Mouse (Mus musculus) frontal cortex, postnatal 25 days (tissue): Measurements from ENCODE around the gene Mier1.
"Not testable (repeated sequence)": the region's sequence is repeated elsewhere in the genome, so short reads cannot be mapped to it uniquely, and the experiment has no call there.

Source experiments
- DNase-seq, 2 experiments: peaks; one replicate each; pipeline ENCODE4 v3.0.0; 2022; ENCODE audit warnings: low spot score in 2 of 2

The Mier1 gene

DNA sequence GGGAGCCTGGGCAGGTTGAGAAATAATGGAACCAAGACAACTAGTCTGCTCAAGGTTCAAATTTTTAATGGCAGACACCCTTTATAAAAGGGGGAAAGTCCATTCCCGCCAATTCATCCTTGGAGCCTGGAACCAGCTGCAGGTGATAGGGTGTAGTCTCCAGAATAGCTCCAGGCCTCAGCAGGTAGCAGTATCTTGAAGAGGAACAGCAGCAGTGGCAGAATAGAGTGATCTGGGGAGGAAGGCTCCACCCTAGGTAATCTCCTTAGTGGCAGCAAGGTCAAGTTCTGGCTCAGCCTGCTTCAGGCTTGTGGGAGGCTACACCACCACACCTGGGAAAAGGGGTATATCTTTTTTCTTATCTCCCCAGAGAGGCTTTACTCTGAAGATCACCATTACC, 52.0 kb downstream of the Mier1 start:
- not testable (repeated sequence) for DNase-seq

DNA sequence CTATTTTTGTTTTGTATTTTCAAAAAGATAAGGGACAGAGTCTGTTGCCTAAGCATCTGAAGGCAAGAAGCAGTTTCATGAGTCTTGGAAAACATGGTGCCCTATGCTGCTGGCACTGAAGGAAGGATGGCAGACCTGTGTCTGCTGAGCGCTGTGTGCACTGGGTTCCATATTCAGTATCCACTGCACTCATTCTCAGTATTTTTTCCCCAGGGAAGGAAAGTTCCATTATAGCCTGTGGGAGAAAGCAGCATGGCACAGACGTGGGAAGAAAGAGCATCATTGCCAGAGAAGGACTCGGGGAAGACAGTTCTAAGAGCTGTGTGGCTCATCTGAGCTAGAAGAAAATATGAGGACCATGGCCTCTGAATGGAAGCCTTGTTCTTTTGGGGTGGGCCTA, 57.1 kb downstream of the Mier1 start:
- DNase-seq = no peak

DNA sequence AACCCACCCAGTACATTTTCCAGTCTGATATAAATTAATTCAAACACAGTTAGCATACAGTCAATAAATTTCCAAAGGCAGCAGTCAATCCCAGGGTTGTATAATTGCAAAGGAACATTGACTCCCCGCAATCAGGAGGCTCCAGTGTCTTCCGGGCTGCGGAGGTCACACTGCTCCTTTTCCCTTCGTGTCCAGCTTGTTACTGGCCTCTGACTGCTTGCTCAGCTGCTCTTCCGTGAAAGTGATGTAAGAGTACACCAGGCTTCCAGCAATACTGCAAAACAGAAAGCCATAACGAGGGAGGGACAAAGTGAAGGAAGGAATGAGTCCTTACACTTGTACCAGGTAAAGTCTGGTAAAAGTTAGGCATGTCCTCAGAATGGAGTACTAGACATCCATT, 59.3 kb downstream of the Mier1 start:
- DNase-seq = no peak

DNA sequence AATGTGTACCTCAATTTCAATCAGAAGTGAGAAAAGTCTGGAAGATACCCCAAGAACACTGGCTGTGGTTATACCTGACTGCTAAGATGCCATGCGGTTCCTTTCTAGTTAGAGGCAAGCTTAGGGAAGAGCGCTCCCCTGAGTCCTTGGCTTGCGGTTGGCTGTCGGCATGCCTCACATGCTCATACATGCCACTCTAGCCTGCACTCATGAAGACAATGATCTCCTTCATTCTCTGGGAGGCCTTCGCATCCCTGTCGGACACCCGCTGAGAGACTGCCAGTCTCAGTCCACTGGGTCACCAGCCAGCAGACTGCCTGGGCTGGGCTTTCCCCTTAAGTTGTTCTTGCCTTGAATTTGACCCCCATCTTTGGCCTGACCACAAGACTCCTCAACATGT, 59.8 kb downstream of the Mier1 start:
- no peak for DNase-seq

DNA sequence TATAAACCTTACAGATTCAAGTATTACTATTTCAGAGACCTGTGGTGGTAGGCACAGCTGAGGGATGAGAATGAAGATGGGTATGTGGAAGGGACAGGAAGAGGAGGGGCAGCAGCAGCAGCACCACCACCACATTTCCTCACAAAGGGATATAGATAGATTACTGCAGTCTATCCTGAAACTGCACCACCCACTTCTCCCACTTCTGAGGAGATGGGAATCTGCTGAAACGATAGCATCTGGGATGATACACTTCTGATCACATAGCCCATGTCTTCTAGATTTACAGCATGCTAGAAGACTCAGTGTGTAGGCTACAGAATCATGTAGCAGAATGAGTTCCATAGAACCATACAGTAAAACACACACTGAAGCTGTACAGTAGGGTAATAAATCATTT, 63.5 kb downstream of the Mier1 start:
- DNase-seq = no peak

DNA sequence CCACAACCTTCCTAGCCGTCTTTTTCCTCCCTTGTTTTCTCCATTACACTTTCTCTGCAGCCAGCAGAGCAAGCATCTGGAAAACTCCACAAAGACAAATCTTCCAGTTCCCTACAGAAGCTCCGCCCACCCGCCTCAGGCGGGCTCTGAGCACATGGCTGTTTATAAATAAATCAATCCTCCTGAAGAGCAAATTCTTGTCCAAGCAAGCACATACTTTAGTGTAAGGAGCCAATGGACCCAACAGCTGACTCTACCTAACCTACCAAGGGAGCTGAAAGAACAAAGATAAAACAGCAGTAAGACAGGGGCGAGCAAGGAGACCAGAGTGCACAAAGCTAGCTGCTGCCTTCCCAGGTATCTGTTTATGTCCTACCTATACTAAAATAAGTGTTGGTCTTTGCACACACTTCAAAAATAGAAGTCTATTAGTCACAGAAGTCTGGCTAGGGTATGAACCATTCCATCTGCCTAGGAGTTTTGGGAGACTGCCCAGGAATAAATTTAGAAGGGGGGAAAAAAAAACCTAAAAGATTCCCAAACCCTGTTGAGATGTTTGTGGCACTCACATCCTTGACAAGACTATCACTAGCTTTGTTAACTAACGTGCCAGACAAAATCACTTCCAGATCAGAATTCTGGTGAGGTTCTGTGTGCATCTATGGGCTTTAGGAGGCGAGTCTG, 64.6 kb downstream of the Mier1 start:
- peak; percentile 17 to 19 for DNase-seq

DNA sequence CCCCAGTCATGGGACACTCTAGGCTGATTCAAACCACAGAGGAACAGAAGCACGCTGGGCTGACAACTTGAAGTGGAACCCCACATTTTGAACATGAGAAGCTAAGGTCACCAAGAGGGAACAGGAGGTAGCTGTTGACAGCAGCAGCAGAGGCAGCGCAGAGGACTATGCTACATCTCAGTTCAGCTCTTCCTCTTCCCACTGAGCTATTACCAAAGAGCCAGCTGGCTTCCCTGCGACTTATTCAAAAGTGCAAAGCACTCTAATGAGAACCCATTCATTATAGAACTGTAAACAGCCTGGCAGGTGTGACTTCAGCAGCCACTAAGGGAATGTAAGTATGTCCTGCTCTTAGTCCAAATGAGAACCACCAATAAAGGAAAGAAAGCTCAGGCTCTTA, 65.4 kb downstream of the Mier1 start:
- DNase-seq = no peak

DNA sequence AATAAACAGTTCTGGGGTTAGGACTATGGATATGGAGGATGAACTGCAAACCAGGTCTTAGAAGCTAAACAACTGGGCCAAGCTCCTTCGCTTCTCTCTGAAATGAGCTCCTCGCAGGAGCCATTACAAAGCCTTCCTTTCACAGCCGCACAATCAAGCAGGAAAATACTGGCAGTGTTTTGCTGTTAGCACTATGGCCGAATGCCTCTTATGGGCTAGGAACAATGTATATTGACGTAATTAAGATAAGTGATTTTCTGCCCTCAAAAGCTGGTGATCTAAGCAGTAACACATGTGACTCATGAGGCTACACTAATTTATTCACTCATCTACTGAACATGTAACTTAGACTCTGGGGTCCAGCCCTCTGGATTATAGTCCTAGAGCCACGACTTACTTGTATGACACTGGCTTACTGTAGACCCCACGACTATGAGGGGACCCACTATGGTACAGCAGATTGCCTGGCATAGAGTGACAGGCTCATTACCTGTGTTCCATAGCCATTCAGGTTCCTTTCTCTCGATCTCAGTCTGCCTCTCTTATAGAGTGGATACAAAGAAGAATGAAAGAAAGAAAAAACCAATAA, 66.2 kb downstream of the Mier1 start:
- no peak for DNase-seq

DNA sequence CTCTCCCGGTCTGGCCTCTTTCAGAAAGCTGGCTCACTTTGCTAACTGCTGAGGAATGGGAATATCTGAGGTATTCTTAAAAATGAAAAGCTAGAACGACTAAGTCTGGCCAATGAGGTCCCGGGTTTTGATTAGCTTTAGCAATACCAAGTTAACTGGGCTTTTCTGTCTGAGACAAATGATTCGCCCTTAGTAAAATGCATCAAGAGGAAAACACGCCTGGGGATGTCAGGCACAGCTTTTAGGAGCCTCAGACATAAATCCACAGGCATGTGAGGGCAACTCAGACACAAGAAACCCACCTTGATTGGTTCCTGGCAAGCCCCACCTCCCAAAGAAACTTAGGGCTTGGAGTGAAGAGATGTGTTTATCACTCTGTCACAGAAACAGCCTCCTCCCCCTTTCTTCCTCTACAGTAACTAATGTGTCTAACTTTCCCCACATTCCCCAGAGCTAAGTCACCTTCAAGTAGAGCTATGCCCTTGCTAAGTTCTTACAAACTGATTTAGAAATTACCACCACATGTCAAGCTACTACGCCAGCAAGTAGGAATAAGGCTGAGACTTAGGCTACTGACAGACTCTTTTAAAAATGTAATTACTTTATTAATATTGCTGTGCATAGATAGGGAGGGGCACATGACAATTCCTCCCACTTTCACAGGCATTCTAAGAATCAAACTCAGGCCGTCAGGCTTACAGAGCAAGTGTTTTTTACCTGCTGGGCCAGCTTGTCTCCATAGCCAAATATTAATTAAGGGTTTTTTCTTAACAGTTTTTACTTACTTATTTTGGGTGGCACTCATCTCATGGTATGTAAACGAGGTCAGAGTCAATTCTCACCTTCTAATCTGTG, 74.8 kb downstream of the Mier1 start:
- no peak for DNase-seq

DNA sequence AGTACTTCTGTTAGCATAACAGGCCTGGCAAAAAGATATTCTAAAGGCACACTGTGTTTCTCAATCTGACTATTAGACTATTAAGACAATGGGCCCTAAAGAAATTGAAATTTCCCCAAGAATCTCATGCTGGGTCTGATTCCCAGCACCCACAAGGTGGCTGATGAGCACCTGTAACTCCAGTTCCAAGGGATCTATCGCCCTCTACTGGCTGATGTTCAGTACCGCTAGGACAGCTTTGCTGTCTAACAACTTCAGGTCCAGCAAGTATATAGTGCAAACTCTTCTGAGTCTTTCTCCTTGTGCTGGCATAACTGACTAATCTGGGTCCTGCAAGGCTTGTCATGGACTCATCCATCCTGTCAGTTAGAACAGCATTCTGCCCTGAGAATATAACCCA, 78.2 kb downstream of the Mier1 start:
- DNase-seq = no peak

DNA sequence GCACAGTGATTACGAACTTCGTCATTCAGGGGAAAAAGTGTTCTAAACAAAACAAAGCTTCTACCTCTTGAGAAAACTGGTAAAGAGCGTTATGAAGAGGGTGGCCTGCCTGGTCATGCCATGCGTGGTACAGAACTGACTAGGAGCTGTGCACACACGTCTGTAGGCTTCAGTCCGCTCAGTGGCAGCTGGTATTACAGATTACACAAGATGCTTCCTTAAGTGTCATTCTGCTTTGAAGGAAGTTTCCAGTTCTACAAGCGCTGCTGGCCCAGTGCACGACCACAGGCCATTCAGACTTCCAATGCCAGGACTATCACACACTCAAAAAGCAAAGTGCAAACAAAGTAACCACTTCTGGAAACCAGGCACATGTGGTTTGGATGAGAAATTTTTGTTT, 83.2 kb downstream of the Mier1 start:
- DNase-seq = no peak

DNA sequence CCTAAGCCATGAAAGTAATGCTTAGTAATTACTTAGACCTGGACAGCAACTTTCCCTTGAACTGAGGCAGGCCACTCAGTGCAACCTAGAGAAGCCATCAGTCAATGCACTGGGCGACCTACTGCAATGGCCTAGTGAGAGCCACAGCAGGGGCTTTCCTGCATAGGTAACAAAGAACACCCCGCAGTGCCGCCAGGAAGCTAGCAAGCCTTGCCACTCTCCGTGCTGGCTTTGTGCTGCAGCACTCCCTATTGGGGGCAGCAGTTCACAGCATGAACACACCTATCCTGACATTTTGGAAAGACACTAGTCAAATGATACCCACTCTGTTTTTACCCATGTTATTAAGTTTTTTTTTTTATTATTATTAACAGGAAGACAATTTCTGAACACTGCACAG, 84.9 kb downstream of the Mier1 start:
- no peak for DNase-seq

DNA sequence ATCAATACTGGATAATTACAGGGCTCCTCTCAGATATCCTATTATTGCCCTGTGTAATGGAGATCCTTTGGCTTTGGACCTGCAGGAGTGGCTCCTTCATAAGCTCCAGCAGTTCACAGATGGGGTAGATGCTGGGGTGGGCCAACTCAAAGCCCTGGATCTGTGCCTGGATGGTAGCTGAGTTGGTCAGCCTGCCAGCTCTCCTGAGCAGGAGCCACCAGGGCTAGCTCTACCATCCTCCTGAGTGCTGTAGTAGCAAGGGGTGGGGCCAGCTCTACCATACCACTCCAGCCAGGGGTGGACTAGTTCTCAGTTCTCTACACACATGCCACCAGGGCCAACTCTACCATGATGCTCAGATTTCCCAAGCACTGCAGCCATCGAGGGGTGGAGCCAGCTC, 85.9 kb downstream of the Mier1 start:
- no peak for DNase-seq

DNA sequence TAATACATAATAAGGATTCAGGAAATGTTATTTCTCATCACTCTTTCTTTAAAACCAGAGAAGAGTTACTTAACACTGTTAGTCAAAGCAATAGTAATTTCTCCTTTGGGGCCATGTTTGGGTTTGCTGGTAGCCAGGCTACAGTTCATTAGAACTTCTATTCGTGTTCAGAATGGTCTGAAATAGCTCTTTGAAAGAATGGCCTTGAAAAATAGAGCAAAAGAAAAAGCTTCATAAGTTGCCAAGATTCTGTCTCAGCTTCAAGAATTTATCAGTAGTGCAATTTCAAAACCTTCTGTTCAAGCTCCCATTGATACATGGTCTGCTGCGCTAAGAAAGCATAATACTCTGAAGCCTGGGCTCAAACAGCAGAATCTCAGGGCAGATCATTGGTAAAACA, 89.5 kb downstream of the Mier1 start:
- DNase-seq = no peak

DNA sequence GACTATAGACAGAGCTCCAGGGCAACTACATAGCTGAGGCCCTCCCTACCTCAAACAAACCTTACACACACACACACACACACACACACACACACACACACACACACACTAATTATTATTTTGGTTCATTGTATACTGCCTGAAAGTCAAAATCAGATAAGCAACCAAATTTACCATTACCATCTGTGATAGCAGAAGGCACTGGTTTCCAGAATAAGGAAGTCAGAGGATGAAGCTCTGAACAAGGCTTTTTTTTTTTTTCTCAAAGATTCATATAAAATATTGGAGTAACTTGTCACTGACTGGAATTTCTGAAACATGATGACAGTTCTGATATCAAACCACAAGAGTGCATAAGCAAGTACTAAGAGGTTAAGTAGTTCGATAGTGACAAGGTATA, 94.4 kb downstream of the Mier1 start:
- no peak for DNase-seq

DNA sequence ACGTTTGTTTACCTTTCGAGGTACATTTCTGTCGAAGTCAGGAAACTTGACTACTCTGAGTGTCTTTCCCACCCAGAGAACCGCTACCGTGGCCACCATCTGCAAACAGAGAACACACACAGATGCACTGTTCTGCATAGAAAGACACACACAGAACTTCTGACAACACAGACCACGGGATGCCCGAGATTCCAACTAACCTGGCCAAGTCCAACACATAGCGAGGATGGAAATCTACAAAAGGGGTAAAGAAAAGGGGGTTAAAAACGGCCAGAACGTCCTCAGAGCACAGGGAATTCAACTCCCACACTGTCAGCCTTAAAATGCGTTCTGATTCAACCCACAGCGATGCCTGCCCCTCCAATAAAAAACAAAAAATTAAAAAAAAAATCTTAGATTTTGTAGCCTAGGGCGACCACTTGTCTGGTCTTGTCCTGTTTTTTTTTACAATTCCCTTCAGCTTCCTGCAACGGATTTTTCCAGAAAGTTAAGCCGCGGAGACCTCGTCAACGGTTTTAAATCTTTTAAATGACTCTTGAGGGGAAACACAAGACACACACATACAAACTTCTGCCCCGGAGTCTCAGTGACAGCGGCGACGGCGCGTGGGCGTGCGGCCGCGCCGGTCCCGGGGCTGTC, 99.8 kb downstream of the Mier1 start:
- DNase-seq = no peak

DNA sequence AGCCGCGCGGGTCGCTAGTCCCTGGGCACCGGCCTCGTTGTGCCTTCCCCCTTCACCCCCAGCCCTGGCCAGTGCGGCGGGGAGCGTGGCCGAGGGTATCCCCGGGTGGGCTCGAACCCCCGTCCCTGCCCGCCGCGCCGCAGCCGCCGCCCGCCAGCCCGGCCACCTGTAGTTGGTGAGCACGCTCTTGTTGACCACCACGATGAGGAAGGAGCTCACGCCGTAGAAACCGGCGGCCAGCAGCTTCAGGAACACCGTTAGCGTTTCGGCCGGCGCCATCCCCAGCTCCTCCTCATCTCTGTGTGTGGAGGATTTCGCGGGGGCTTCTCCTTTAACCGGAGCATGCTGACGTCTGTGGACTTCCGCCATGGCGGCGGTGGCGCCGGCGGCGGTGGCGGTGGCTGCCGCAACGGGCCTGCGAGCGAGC, 100.3 kb downstream of the Mier1 start:
- peak; percentile 60 to 64 for DNase-seq
